In the genomic region with DNA sequence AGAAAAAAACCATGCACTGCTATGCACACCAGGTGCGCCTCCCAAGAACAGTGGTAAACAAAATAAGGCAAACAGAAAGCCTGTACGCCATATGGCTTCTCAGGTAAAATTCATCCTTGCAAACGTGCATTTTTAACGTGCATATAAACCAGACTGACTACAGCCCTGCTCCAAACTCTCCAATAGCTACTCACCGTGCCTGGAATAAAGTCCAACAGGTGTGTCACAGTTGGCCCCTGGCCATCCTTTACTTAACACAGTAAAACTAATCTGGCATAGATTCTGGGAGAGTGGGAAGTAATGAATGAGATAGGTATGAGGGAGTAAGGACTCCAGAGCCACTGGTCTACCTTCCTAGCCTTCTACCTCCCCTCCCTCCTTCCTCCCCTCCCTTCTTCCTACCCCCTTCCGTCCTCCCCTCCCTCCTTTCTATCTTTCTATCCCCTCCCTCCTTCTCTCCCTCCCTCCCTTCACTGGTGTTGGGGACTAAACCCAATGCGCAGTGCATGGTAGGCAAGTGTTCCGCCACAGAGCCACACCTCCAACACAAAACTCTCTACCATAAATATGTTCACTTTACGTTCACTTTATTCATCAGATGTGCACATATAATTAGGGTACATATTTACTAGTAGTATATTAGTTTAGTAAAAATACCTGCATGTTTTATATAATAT, we compare ENCODE assay signal across 18 mouse cellular contexts. TPM values are rescaled to one million over a fixed set of nuclear protein-coding genes. Genes with fewer than 3 reads are reported as not detected.
"Had no signal": no experiment of that assay in that cellular context is flagged by ENCODE, and none has a peak within 500 bp of the region (broad histone marks: within the 10 kb centered on the region; RNA-seq: fewer than 3 reads in every experiment).

No protein-coding gene starts in this region.

- H3K9me3 ChIP-seq: kidney, embryonic 15.5 days; limb, embryonic 12.5 days; liver, embryonic 13.5 days; midbrain, embryonic 12.5 days; neural tube, embryonic 13.5 days; stomach, embryonic 15.5 days had no signal

- H3K27ac ChIP-seq: kidney, embryonic 15.5 days; limb, embryonic 12.5 days; liver, embryonic 13.5 days; macrophage; midbrain, embryonic 12.5 days; neural tube, embryonic 13.5 days; stomach, embryonic 15.5 days had no signal

- H3K36me3 ChIP-seq: kidney, embryonic 15.5 days; limb, embryonic 12.5 days; liver, embryonic 13.5 days; midbrain, embryonic 12.5 days; neural tube, embryonic 13.5 days; stomach, embryonic 15.5 days had no signal

- H3K27me3 ChIP-seq: kidney, embryonic 15.5 days; liver, embryonic 13.5 days; midbrain, embryonic 12.5 days; neural tube, embryonic 13.5 days; stomach, embryonic 15.5 days had no signal

- H3K4me3 ChIP-seq: kidney, embryonic 15.5 days; limb, embryonic 12.5 days; liver, embryonic 13.5 days; megakaryocyte, embryonic 14.5 days; midbrain, embryonic 12.5 days; neural tube, embryonic 13.5 days; stomach, embryonic 15.5 days had no signal

- H3K4me1 ChIP-seq: liver, embryonic 13.5 days had no signal

- DNase-seq: kidney, adult 18-20 months; kidney, postnatal 14 days; layer of hippocampus, adult 9-11 months; layer of hippocampus, postnatal 36 days; liver; liver, embryonic 13.5 days; liver, postnatal 0 days; right cerebral cortex, postnatal 4 days; thymus, adult 18-20 months; thymus, postnatal 14 days had no signal

- ATAC-seq: liver, postnatal 0 days; midbrain, embryonic 16.5 days had no signal

RNA-seq across cellular contexts. Expression of a gene that starts 56.3 kb away (rescaled TPM):
- polyA plus RNA-seq: liver, embryonic 13.5 days; liver, postnatal 0 days; macrophage had no signal
